Mouse (Mus musculus) small intestine, adult 2 months (tissue): Measurements from ENCODE around the gene Cyp4a29. TPM values are rescaled to one million over a fixed set of nuclear protein-coding genes. Genes with fewer than 3 reads are reported as not detected.
"Not testable (repeated sequence)": the region's sequence is repeated elsewhere in the genome, so short reads cannot be mapped to it uniquely, and the experiment has no call there.

Source experiments
- H3K27ac ChIP-seq: fragments of 200-500 bp; 2 replicates; pipeline ENCODE4 v1.5.1; 2012; ENCODE audit warnings: low read depth, low read length, control low read depth, inconsistent platforms; ENCODE audit not compliant: insufficient read depth
- H3K27me3 ChIP-seq: fragments of 200-500 bp; 2 replicates; pipeline ENCODE4 v1.6.1; 2012; ENCODE audit warnings: mild to moderate bottlenecking, moderate library complexity, low read length, inconsistent platforms; ENCODE audit not compliant: control insufficient read depth, insufficient read depth
- H3K36me3 ChIP-seq: fragments of 200-500 bp; 2 replicates; pipeline ENCODE4 v1.6.1; 2012; ENCODE audit warnings: mild to moderate bottlenecking, low read length, control low read depth, inconsistent platforms; ENCODE audit not compliant: control insufficient read depth, insufficient read depth
- H3K4me1 ChIP-seq: fragments of 200-500 bp; 2 replicates; pipeline ENCODE4 v1.6.1; 2012; ENCODE audit warnings: low read length, inconsistent platforms, mixed read lengths; ENCODE audit not compliant: control insufficient read depth, insufficient read depth, insufficient read length
- H3K4me3 ChIP-seq: fragments of 200-500 bp; 2 replicates; pipeline ENCODE4 v1.5.1; 2012; ENCODE audit warnings: low read depth, mild to moderate bottlenecking, control low read depth, inconsistent platforms, low read length, moderate library complexity
- CTCF ChIP-seq: fragments of 200-500 bp; IDR thresholded peaks from 2 replicates; pipeline ENCODE4 v1.5.1; 2012; ENCODE audit warnings: low read depth, mild to moderate bottlenecking, control low read depth, inconsistent platforms, low read length, moderate library complexity, mixed read lengths; ENCODE audit not compliant: insufficient replicate concordance, insufficient read length; ENCODE audit errors: extremely low read depth
- POLR2A ChIP-seq: fragments of 200-500 bp; IDR thresholded peaks from 2 replicates; pipeline ENCODE4 v1.6.1; 2012; ENCODE audit warnings: low read depth, mild to moderate bottlenecking, control low read depth, inconsistent platforms, low read length, moderate library complexity
- WGBS: fragments of 180-500 bp; shearing (Covaris S2); methylation state at CpG from one replicate; pipeline ENCODE4 v1.1.7; 2018; 5-methylcytosine and 5-hydroxymethylcytosine counted together
- polyA plus RNA-seq: library from polyadenylated mRNA; depleted of rRNA; stranded (reverse); fragments of >200 nt; gene quantifications from 2 replicates; pipeline ENCODE4 v1.2.3, GENCODE M21; 2012; rRNA removed

Gene Cyp4a29
- polyA plus RNA-seq: not detected in 2 replicates

- TF ChIP-seq CTCF (no peak), POLR2A (no peak)
- 41% methylated on average over 3 of the region's 3 CpGs for WGBS
- Histone ChIP-seq H3K4me1 (no peaks in the 10 kb centered on the region), H3K4me3 (no peak within 1 kb of the TSS), H3K36me3 (no peaks in the 10 kb centered on the region), H3K27me3 (no peaks in the 10 kb centered on the region), H3K27ac (no peak within 1 kb of the TSS)
Measured at GRCm38 (mm10) chr4:115241784-115242183, at the start of gene Cyp4a29. Cyp4a29 (plus strand) TSS chr4:115242084.

DNA sequence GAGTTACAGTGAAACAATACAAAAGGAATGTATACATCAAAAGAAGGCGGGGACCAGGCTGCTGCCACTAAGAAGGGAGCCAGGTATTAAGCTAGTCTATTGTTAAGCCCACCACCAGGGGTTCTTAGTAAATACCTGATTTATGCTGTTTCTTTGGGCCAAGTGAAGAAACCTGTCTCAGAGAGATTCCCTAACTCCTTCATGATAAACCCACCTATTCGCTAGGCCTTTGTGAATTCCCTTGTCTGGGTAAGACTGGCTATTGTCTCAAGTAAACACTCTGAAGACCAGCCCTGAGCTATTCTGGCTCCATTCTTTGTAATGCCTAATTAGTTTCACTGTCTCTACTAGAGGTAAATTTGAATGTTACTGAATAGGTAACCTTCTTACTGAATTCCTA is 9.0 kb upstream of the Cyp4a29 start:
- WGBS: 87% methylated on average over 2 of the region's 2 CpGs

GRCm38 (mm10) chr4:115236462-115237096 is 5.3 kb upstream of the Cyp4a29 start:
- Histone ChIP-seq H3K27me3 (no peaks in the 10 kb centered on the region), H3K4me3 (no peak overlapping the region), H3K36me3 (no peaks in the 10 kb centered on the region), H3K4me1 (no peaks in the 10 kb centered on the region), H3K27ac (no peak overlapping the region)
- WGBS: 21% methylated on average over 1 of the region's 1 CpGs
- no peak for TF ChIP-seq POLR2A

More for the DNA sequence above, 9.0 kb upstream of the Cyp4a29 start:
- not testable (repeated sequence) for H3K4me3 ChIP-seq, H3K27ac ChIP-seq, H3K27me3 ChIP-seq, H3K4me1 ChIP-seq, H3K36me3 ChIP-seq

DNA sequence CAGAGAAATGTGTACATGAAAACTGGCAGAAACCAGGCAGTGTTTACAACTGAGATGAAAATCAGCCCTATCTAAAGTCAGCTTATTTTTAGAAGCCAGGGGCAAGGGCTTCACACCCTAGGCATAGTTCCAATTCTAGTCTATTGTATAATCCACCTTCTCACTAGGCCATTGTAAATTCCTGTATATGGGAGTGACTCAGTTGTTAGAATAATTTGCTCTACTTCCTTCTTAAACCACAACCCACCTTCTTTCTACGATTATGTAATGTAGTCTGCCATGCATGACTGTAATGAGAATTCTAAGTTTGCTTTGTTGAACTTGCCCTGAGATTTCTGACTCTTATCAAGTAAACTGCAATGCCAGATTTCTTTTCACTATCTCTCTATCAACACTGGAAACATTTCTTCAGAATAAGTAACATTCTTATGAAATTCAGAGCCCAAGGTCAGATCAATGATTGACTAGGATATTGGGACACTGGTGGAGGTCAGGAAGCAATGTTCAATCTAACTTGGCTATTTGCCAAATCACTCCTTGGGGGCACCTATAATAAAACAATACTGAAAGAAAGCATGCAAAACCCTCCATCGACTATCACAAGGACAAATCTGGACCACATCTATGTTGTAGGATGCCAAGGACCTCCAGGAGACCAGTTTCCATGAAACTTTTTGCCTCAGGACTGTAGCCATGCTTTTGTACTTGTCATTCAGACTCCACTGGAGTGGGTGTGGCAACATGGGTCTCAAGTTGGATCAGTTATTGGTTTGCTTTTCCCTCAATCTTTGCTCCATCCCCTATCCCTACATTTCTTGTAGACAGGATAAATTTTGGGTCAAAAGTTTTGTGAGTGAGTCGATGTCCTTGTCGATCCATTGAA is 23.0 kb downstream of the Cyp4a29 start:
- H3K27me3 ChIP-seq, H3K27ac ChIP-seq, H3K4me3 ChIP-seq, H3K4me1 ChIP-seq, H3K36me3 ChIP-seq: not testable (repeated sequence)
- 73% methylated on average over 3 of the region's 4 CpGs for WGBS

GRCm38 (mm10) chr4:115278215-115278982 is 36.5 kb downstream of the Cyp4a29 start:
- H3K4me3 ChIP-seq, H3K4me1 ChIP-seq, H3K36me3 ChIP-seq, H3K27me3 ChIP-seq, H3K27ac ChIP-seq: not testable (repeated sequence)
- WGBS: 24% methylated on average over 2 of the region's 3 CpGs

DNA sequence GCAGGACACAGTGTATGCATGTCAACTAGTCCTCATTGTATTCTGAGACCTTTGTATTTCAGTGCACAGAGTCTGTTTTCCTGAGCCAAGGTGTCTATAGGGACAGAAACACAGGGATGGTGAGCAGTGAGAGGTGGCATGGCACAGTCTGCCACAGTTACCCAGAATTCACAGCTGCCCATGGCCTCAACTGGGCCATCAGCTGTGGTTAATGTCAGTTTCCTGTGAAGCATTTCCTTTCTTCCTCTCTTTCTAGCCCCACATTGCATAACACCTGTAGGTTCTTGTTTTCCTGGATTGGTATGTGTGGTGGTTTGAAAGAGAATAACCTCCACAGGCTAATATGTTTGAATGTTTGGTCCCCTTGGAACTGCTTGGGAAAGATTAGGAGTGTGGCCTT is 38.5 kb downstream of the Cyp4a29 start:
- Histone ChIP-seq H3K4me3 (no peak overlapping the region), H3K36me3 (no peaks in the 10 kb centered on the region), H3K4me1 (0 out of 2 replicates have a peak, but pooled peaks cover 2% of the 10 kb centered on the region), H3K27me3 (no peaks in the 10 kb centered on the region), H3K27ac (no peak overlapping the region)
- TF ChIP-seq CTCF (no peak), POLR2A (no peak)

- H3K4me1 ChIP-seq, H3K27me3 ChIP-seq, H3K27ac ChIP-seq, H3K36me3 ChIP-seq: not testable (repeated sequence)
- peak overlapping the region; percentile 52 for H3K4me3 ChIP-seq
- WGBS: 13% methylated on average over 10 of the region's 10 CpGs
Measured at GRCm38 (mm10) chr4:115280779-115281178, 38.9 kb downstream of the Cyp4a29 start.

DNA sequence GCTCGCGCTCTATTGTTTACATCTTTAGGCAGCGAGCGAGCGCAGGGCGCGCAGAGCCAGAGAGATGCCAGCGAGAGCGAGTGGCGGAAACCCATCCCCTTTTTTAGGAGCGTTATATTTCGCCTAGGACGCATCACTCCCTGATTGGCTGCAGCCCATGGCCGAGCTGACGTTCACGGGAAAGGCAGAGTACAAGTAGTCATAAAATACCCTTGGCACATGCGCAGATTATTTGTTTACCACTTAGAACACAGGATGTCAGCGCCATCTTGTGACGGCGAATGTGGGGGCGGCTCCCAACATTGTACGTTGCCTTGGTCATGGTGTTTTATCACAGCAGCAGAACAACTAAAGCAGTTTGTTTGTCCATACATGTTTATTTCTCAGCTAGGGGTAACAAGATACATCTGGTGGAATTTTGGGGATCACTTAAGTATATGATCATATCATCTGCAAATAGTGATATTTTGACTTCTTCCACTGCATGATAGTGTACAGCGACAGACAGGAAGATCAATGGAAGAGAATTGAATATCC is 39.4 kb downstream of the Cyp4a29 start:
- 12% methylated on average over 23 of the region's 23 CpGs for WGBS
- H3K27me3 ChIP-seq, H3K4me1 ChIP-seq, H3K36me3 ChIP-seq, H3K27ac ChIP-seq: not testable (repeated sequence)
- H3K4me3 ChIP-seq: peak overlapping the region; percentile 52

DNA sequence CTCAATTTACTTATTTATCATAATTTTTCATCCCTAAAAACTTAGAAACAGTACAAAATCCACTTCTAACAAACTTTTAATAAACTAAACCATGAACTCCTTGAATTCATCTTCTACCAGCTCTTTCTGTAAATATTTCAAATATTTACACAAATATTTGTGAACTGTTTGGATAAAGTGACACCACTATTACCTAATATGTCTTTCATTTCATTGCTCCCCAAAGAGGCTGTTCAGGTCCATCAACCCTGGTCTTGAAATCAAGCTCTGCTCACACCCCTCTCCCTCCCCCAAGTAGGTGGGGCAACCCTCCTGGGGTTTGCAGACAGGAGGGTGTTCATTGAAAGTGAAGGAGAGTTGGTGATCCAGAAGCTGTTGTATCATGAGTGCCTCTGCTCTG is 56.9 kb downstream of the Cyp4a29 start, which contains the start of gene Cyp4a12a:
Gene Cyp4a12a (plus strand): TSS at position 301 of the 400 bp plus-strand sequence.
- H3K4me1 ChIP-seq, H3K27me3 ChIP-seq, H3K36me3 ChIP-seq, H3K27ac ChIP-seq, H3K4me3 ChIP-seq: not testable (repeated sequence)
